Comparison of ENCODE assay signal across 8 mouse cellular contexts in the genomic region with DNA sequence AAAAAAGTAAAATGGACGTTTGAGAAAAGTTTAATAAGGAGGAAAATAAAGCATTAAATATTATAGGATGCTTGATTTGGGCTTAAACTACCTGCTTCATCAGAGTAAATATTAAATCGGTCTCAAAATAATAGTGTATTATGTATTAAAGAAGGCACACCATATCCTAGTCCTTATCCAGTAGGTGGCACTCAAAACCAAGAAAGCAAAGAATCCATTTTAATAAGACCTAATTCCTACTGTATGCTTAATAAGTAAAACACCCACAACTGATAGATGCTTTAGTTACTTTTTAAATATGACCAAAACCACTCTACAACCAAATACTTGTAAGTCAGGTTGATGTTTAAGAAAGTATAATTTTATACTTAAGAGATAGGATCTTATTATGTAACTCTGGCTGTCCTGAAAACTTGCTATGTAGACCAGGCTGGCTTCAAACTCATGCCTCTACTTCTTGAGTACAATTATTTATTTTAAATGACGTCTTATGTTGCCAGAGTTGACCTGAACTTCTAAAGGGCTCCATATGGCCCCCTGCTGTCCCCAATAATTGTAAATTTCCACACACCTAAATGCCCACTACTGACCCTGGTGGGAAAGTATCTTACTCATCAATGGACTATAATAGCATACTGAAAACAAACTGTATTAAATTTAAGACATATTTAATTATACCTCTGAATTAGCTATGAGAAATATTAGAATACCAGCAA. TPM values are rescaled to one million over a fixed set of nuclear protein-coding genes. Genes with fewer than 3 reads are reported as not detected.
DNase-seq lines count a peak whose midpoint lies in the region; ATAC-seq lines count a peak whose summit lies in the region.

No protein-coding gene starts in this region.

- DNase-seq in layer of hippocampus, adult 9-10 months (ENCODE audit: low spot score), result peak; percentile 48
- no peak for DNase-seq in layer of hippocampus, postnatal 10 days (ENCODE audit: low spot score in 2 of 2)
- peak; percentile 62 for DNase-seq in Muller cell, postnatal 12 days (ENCODE audit: inconsistent ontology term)
- peak; percentile 81 for DNase-seq in embryo, embryonic 10.5 days (ENCODE audit: low spot score)
- no peak for DNase-seq in urinary bladder, postnatal 10 days (ENCODE audit: low spot score)
- DNase-seq in ovary, adult 18-20 months (ENCODE audit: low spot score), result no peak
- no peak for DNase-seq in gastrocnemius, postnatal 4 days (ENCODE audit: low spot score in 2 of 2)

- peak; percentile 18; the same call in 1 of the 2 replicates for ATAC-seq in midbrain, embryonic 16.5 days

- no peak overlapping the region for H3K4me2 ChIP-seq in midbrain, embryonic 16.5 days (ENCODE audit: low read length)

- H3K9ac ChIP-seq in midbrain, embryonic 16.5 days (ENCODE audit: low read depth, low read length), result no peak overlapping the region

- H3K9me3 ChIP-seq in midbrain, embryonic 16.5 days (replicated peaks; ENCODE audit: control insufficient read depth, low read length, poor library complexity, severe bottlenecking), result peaks cover 5% of the 10 kb centered on the region

- no peak overlapping the region for H3K27ac ChIP-seq in midbrain, embryonic 16.5 days (ENCODE audit: low read length)

- H3K27me3 ChIP-seq in midbrain, embryonic 16.5 days (ENCODE audit: control insufficient read depth, insufficient read depth, low read depth, low read length), result no peaks in the 10 kb centered on the region

- no peak overlapping the region for H3K4me3 ChIP-seq in midbrain, embryonic 16.5 days (ENCODE audit: low read depth, low read length)

- no peaks in the 10 kb centered on the region for H3K36me3 ChIP-seq in midbrain, embryonic 16.5 days (ENCODE audit: control insufficient read depth, insufficient read depth, low read length)

- 19% methylated on average over 3 of the region's 3 CpGs for WGBS in midbrain, embryonic 16.5 days

- no peaks in the 10 kb centered on the region for H3K4me1 ChIP-seq in midbrain, embryonic 16.5 days (ENCODE audit: control insufficient read depth, insufficient read depth, low read length)

RNA-seq across cellular contexts. Expression of a gene that starts 1.8 kb away (rescaled TPM):
- total RNA-seq in layer of hippocampus, postnatal 10 days (2021), result 1 to 10 TPM; 2.2 to 2.6 TPM
- polyA plus RNA-seq in midbrain, embryonic 16.5 days (2015; fragmentation: Nextera tagmentation; extraction: Ambion mirVana), result 0.45 and 1.1 TPM in 2 replicates
- under 1 TPM in 1 of 2 experiments, not detected in 1; 0.10 TPM for total RNA-seq in gastrocnemius, postnatal 4 days (2021)

Comparison
In these comparisons a context has a peak if more than half of its experiments do, and no peak if none do; other contexts are left out.
1. DNase-seq: peak in layer of hippocampus, adult 9-10 months (single experiment), Muller cell, postnatal 12 days (single experiment) and embryo, embryonic 10.5 days (single experiment); none in layer of hippocampus, postnatal 10 days (0 of 2), urinary bladder, postnatal 10 days (single experiment), ovary, adult 18-20 months (single experiment) and gastrocnemius, postnatal 4 days (0 of 2).